Comparison of ENCODE assay signal across 9 mouse cellular contexts in the genomic region with DNA sequence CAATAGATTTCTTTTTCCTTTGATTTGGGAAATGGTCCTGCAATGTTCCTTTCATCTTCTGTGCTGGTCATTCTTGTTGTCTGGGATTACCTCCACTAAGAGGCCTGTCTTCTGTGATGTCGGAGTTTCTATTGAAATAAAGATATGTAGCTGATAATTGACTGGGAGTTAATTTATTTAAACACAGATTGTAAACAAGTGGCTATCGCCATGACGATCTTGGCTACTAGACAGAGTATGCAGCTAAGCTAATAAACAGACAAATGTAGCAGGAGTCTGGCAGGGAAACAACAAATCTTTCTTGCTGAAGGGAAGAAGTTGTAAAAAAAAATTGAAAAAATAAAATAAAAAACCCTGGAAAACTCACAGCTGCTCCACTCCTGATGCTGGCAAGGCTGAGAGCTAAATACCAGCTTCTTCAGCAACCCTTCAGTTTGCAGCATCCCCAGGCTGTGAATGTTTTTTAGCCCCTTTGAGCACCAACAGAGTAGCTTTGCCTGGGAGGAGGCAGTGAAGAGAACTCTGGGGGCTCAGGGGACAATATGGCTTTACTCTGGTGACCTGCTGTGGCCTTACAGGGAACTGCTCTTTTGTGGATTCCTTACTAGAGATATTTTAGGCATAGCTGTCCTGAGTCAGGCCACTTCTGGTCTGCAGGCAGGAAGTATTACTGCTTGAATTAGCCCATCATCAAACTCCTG.
DNase-seq lines count a peak whose midpoint lies in the region; ATAC-seq and TF ChIP-seq lines count a peak whose summit lies in the region.
"Had no signal": no experiment of that assay in that cellular context is flagged by ENCODE, and none has a peak within 500 bp of the region (broad histone marks: within the 10 kb centered on the region; RNA-seq: fewer than 3 reads in every experiment).

No protein-coding gene starts in this region.

- DNase-seq in cerebellum, adult 2 months: peak; percentile 46 to 49
- no peak for DNase-seq in cerebellum, adult 11-12 months
- DNase-seq in 416B (ENCODE audit: low read depth): peak; percentile 56
- DNase-seq in embryo, embryonic 10.5 days (ENCODE audit: low spot score): peak; percentile 69
- DNase-seq in hindbrain, embryonic 14.5 days (ENCODE audit: low spot score): peak; percentile 64
- no peak for DNase-seq in adrenal gland, adult 18-20 months (ENCODE audit: low spot score in 2 of 2)

- peak; percentile 82 for ATAC-seq in hindbrain, embryonic 14.5 days (ENCODE audit: low FRiP score)
- no peak for ATAC-seq in limb, embryonic 12.5 days (ENCODE audit: insufficient number of reproducible peaks, insufficient read depth, low FRiP score, low TSS enrichment, low read depth)
- no peak for ATAC-seq in stomach, embryonic 16.5 days (ENCODE audit: insufficient read depth, low FRiP score)

- TF ChIP-seq POLR2A in cerebellum, adult 2 months (IDR thresholded peaks at IDR 0.05; ENCODE audit: borderline replicate concordance, insufficient read depth, low read length): no peak

- H3K4me2 ChIP-seq in hindbrain, embryonic 14.5 days (replicated peaks): no peak overlapping the region
- no peak overlapping the region for H3K4me2 ChIP-seq in limb, embryonic 12.5 days
- no peak overlapping the region for H3K4me2 ChIP-seq in stomach, embryonic 16.5 days (ENCODE audit: low read depth, low read length)
- H3K4me2 ChIP-seq: embryonic facial prominence, embryonic 12.5 days had no signal

- no peak overlapping the region for H3K27ac ChIP-seq in cerebellum, adult 2 months (ENCODE audit: insufficient read depth, low read length)
- H3K27ac ChIP-seq in hindbrain, embryonic 14.5 days: no peak overlapping the region
- peak overlapping the region; percentile 45; the same call in 1 of the 2 replicates for H3K27ac ChIP-seq in limb, embryonic 12.5 days
- H3K27ac ChIP-seq in stomach, embryonic 16.5 days (ENCODE audit: low read length): peak overlapping the region; percentile 29; the same call in 1 of the 2 replicates
- H3K27ac ChIP-seq: embryonic facial prominence, embryonic 12.5 days had no signal

- H3K36me3 ChIP-seq in hindbrain, embryonic 14.5 days (replicated peaks; ENCODE audit: control insufficient read depth, insufficient read depth): no peaks in the 10 kb centered on the region
- H3K36me3 ChIP-seq in limb, embryonic 12.5 days: no peaks in the 10 kb centered on the region
- no peaks in the 10 kb centered on the region for H3K36me3 ChIP-seq in stomach, embryonic 16.5 days (ENCODE audit: control insufficient read depth, insufficient read depth, low read length)
- H3K36me3 ChIP-seq: embryonic facial prominence, embryonic 12.5 days had no signal

- H3K9ac ChIP-seq in hindbrain, embryonic 14.5 days: no peak overlapping the region
- no peak overlapping the region for H3K9ac ChIP-seq in limb, embryonic 12.5 days (replicated peaks)
- H3K9ac ChIP-seq in stomach, embryonic 16.5 days (ENCODE audit: low read length): no peak overlapping the region
- H3K9ac ChIP-seq: embryonic facial prominence, embryonic 12.5 days had no signal

- peaks cover 4% of the 10 kb centered on the region; the same call in 1 of the 2 replicates for H3K4me1 ChIP-seq in cerebellum, adult 2 months (ENCODE audit: control insufficient read depth, insufficient read depth, low read length)
- H3K4me1 ChIP-seq in hindbrain, embryonic 14.5 days (replicated peaks; ENCODE audit: control insufficient read depth, insufficient read depth, low read length): no peaks in the 10 kb centered on the region
- peaks cover 24% of the 10 kb centered on the region for H3K4me1 ChIP-seq in limb, embryonic 12.5 days (replicated peaks)
- peaks cover 7% of the 10 kb centered on the region for H3K4me1 ChIP-seq in stomach, embryonic 16.5 days (ENCODE audit: control insufficient read depth, insufficient read depth, low read length)

- no peak; the same call in 1 of the 2 replicates for TF ChIP-seq CTCF in cerebellum, adult 2 months (IDR thresholded peaks at IDR 0.05; ENCODE audit: borderline replicate concordance, insufficient read depth, low read depth, low read length)

- 25% methylated on average over 3 of the region's 3 CpGs for WGBS in cerebellum, adult 2 months
- WGBS in hindbrain, embryonic 14.5 days: 15% methylated on average over 3 of the region's 3 CpGs
- 11% methylated on average over 3 of the region's 3 CpGs for WGBS in limb, embryonic 12.5 days
- WGBS in stomach, embryonic 16.5 days: 12% methylated on average over 3 of the region's 3 CpGs

- H3K9me3 ChIP-seq in hindbrain, embryonic 14.5 days (ENCODE audit: control insufficient read depth, low read length): no peaks in the 10 kb centered on the region
- H3K9me3 ChIP-seq in limb, embryonic 12.5 days: no peaks in the 10 kb centered on the region
- H3K9me3 ChIP-seq in stomach, embryonic 16.5 days (replicated peaks; ENCODE audit: control insufficient read depth, low read length): no peaks in the 10 kb centered on the region
- H3K9me3 ChIP-seq: embryonic facial prominence, embryonic 12.5 days had no signal

- no peak overlapping the region for H3K4me3 ChIP-seq in cerebellum, adult 2 months (replicated peaks; ENCODE audit: insufficient read depth, low read depth, low read length)
- no peak overlapping the region for H3K4me3 ChIP-seq in hindbrain, embryonic 14.5 days (replicated peaks; ENCODE audit: low read length)
- H3K4me3 ChIP-seq in limb, embryonic 12.5 days (replicated peaks): no peak overlapping the region
- no peak overlapping the region for H3K4me3 ChIP-seq in stomach, embryonic 16.5 days (replicated peaks; ENCODE audit: low read length)
- H3K4me3 ChIP-seq: embryonic facial prominence, embryonic 12.5 days had no signal

- no peaks in the 10 kb centered on the region for H3K27me3 ChIP-seq in cerebellum, adult 2 months (ENCODE audit: control insufficient read depth, insufficient read depth, low read length)
- H3K27me3 ChIP-seq in hindbrain, embryonic 14.5 days (ENCODE audit: control insufficient read depth, insufficient read depth, low read length): no peaks in the 10 kb centered on the region
- no peaks in the 10 kb centered on the region for H3K27me3 ChIP-seq in limb, embryonic 12.5 days
- H3K27me3 ChIP-seq in stomach, embryonic 16.5 days (ENCODE audit: control insufficient read depth, insufficient read depth, low read length): no peaks in the 10 kb centered on the region
- H3K27me3 ChIP-seq: embryonic facial prominence, embryonic 12.5 days had no signal

Comparison
In these comparisons a context has a peak if more than half of its experiments do, and no peak if none do; other contexts are left out.
1. DNase-seq: peak in cerebellum, adult 2 months (2 of 2), 416B (single experiment), embryo, embryonic 10.5 days (single experiment) and hindbrain, embryonic 14.5 days (single experiment); none in cerebellum, adult 11-12 months (single experiment) and adrenal gland, adult 18-20 months (0 of 2).
2. H3K27ac ChIP-seq: peak in limb, embryonic 12.5 days (single experiment) and stomach, embryonic 16.5 days (single experiment); none in cerebellum, adult 2 months (single experiment) and hindbrain, embryonic 14.5 days (single experiment).